Mouse (Mus musculus) kidney, postnatal 25 days (tissue): ENCODE data around the gene Dpp6.
A peak's percentile ranks its signal among the peaks of the same experiment; 100 is the strongest.

Source experiments
- DNase-seq, 2 experiments: peaks; one replicate each; pipeline ENCODE4 v3.0.0; 2021; ENCODE audit warnings: mixed read lengths in 2 of 2

The Dpp6 gene

DNA sequence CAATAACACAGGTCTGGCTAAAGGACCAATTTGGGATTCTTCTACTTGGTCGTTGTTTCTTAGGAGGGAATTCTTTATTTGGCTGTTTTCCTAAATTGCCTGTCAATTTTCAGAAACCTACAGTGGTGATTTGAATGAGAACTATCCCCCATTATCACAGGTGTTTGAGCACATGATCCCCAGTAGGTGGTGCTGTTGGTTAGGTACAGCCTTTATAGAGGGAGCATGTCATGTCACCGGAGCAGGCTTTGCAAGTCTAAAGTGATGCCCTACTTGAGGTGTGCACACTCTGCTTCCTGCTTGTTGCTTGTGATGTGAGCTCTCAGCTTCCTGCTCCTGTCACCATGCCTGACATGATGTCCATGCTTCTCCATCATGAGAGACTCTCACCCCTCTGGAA is 870.3 kb downstream of the Dpp6 start:
- DNase-seq = no peak

DNA sequence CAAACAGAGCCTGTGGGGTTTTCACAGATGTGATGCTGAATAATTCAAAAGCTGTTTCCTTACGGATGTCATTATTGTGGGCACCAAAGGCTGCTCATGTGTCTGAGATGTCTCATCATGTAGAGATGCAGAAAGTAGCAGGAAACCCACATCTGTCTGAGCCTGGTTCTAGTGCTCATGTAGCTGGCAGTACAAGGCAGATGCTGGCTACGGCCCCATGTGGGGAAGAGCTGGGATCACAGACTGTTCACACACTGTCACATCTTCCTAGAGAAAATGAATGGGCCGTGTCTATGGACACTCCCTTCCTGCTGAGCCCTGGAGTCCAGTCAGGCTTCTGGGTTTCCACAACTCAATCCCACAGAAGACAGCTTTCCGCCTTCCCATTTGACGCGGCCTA is 885.5 kb downstream of the Dpp6 start:
- DNase-seq = no peak

DNA sequence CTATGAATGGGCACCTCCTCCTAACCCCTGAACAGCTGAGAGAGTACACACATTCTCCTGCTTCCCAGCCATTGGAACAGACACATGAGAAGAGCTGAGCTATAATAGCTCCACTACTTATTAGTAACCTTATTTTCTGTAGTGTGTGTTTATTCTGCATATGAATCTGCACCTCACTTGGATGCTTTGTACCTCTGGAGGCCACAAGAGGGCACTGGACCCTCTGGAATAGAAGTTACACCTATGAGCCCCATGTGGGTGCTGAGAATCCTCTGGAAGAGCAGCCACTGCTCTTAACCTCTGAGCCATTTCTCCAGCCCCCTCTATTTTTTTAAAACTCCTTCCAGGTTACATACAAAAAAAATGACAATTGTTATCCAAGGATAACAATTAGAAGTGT is 888.0 kb downstream of the Dpp6 start:
- DNase-seq = no peak

DNA sequence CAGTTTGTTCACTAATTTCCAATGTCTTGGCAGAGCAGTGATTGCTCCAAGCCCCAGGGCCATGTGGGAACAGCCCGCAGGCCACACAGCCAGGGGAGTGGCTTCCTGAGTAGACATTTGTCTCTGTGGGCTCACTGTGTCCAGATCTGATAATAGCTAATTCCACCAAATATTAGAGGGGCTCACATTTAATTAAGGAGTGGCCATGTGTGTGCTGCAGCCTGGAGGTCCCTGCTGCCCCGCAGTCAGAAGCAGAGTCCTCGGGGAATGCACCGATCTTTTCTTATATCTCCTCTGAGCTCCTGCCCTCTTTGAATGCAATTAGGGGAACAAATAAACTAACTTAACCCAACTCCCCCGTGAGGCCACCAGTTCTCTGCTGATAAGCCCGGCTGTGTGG is 889.5 kb downstream of the Dpp6 start:
- no peak for DNase-seq

DNA sequence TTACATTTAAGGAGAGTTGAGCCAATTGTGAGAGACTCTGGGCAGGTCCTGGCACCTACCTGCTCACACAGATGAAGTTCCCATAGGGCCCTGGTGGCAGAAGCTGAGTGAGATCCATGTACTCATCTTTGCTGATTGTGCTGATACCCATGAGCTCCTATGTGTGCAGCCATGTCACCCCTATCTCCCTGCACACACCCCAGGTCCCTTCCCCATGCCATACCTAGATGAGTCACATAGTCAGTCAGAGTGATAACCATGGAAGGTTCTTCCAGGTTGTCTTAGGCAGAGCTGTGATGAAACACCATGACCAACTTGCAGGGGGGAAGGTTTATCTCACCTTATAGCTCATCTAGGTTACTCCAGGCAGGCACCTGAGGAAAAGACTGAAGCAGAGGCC is 890.3 kb downstream of the Dpp6 start:
- DNase-seq = no peak

DNA sequence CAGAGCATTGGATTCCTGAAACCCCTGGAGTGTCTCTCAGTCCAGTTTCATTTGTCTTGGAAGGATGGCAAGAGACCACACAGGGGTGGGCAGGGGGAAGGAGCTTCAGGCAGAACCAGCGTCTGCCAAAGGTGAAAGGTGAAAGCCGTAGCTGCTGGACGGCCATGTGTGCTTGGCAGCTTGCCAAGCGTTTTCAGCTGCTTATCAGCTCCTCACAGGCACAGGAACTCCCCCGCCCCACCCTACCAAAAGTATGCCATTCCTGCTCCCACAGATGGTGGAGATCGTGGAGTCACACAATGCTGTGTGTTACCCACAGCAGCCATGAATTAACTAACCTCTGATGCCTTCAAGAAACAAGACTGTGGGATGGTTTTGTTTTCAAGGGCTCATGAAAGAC is 891.2 kb downstream of the Dpp6 start:
- peak; percentile 11 to 47 for DNase-seq

DNA sequence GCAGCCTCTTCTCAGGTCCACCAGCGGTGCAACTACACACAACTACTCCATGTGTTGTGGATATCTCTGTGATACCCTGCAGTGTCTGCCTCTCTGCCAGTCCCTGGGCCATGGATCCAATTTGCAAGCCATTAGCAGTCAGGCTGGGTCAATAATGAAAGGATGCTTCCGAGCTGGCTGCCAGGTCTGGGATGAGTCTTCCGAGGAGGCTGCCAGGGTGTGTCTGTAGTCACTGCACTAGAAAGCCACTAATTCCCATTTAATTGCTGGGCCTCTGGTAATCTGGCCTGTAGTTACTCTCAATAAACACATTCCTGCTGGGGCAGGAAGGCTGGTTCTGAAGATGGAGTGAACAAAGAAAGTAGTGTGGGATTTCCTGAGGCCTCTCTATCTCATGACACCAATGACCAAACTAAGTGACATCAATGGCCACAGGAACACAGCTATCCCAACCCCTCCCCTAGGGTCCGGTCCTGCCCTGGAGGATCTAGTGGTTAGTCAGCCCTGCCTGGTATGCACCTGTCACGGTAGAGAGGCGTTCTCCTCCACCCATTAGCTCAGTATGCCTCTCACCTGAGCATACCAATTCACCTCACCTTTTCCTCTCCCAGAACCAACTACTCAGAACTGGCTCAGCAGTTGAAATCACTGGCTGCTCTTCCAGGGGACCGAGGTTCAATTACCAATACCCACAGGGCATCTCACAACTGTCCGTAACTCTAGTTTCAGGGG is 894.6 kb downstream of the Dpp6 start:
- no peak for DNase-seq

DNA sequence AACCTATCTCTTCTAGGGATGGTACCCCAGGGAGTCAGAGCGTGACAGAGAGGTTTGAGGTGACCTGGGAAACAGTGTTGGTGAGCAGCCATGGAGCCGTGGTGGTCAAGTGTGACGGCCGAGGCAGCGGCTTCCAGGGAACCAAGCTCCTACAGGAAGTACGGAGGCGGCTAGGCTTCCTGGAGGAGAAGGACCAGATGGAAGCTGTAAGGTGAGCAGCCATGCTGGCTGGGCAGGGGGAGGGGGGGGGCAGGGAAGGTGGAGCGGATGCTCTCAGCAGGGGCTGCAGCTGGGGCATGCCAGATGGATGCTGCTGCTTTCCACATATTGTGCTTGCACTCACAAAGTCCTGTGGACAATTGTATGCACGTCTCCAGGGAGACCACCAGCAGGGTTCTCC is 897.4 kb downstream of the Dpp6 start:
- no peak for DNase-seq

DNA sequence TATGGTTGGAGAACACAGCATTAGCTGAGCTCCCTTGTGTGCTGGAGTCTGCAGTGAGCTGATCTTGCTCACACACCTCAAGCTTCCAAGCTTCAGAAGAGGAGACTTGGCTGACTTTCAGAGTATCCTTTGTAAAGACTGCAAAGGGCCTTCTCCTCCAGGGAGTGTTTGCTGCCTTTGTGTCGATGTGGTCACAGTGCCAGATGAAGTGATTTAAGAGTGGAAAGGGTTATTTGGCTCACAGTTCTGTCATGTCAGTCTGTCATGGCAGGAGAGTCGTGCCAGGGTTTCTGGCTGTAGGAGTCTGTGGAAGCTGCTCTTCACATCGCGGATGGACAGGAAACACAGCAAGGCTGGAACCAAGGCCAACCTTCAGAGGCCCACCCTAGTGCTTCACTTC is 899.0 kb downstream of the Dpp6 start:
- DNase-seq = no peak

DNA sequence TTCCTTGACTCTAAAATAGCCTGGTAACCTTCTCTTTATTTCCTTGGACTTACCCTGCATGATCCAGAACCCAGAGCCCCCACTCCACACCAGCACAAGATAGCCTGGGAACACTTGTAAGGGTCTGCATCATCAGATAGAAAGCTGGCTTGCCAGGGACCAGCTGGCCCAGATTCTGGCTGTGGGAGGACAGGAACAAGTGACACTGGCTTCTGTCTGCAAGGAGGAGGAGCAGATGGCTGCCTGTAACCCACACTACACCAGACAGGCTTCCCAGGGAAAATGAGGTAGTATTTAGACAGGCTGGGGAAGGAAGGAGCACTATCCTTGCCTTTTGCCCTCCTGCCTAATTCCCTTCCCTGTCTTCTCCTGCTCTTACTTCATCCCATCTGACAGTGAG is 900.3 kb downstream of the Dpp6 start:
- DNase-seq = no peak

DNA sequence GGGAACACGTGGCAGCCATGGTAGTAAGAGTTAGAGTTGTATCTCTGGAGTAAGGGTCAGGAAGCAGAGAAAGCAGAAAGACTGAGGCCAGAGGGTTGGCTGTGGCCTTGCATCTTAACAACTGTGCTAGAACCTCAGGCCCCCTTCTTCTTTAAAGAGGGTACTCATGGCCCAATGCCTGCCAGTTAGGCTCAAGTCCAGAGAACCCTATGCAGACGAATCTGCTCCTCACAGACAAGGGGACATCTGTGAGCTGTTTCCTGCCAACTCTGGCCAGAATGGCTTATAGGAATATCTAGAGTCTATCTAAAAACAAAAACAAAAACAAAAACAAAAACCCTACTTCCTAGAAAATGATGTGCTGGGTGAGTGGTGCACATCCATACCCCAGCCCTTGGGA is 902.3 kb downstream of the Dpp6 start:
- no peak for DNase-seq

DNA sequence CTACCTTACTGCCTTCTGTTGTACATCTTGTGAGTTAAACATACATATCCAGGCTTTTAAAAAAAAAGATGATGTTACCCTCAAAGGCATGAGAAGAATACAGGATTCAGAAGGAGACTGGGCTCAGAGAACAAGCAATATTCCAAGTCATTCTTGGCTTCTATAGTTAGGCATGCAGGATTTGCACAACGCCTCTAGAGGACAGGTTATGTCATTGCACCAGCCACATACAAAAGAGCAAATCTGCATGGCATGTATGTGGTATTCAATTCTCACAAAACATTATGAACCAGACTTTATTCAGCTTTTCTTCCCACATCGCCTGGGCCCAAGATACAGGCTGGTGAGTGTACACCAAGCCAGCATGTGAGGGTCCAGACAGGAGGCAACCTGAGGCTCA is 907.5 kb downstream of the Dpp6 start:
- DNase-seq = no peak

DNA sequence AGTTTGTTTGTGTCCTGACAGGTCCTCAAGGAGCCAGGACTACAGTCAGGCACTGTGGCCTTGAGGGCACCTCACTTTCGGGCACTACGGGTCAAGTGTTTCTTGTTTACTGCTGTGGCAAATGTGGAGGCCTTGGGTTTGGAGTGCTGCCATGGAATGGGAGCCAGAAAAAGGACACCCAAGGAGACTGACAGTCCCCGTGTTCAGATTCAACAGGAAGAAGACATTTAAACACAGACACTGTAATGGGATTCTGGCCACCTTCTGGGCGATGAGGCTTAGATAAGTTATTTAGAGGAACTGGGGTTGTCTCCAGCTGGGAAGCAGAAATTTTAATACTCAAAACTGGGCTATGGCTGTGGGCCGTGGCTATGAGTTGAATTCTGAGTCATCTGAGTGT is 913.7 kb downstream of the Dpp6 start:
- DNase-seq = no peak

DNA sequence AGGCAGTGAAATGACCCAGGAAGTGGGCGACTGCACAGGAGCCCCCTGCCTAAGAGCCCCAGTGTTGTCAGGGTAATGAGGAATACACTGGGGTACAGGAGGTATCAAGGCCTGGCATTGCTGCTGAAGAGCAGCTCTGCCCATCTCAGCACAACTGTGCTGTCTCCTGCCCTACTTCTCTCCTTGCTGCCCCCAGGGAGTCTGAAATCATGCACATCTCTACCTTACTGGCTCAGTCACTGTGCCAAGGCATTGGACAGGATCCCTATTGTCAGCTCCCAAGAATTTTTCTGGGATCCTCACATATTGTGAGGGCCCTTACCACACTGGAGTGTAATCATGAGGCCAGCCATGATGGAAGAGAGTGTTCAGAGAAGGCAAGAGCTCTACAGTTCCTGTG is 914.4 kb downstream of the Dpp6 start:
- DNase-seq = no peak

DNA sequence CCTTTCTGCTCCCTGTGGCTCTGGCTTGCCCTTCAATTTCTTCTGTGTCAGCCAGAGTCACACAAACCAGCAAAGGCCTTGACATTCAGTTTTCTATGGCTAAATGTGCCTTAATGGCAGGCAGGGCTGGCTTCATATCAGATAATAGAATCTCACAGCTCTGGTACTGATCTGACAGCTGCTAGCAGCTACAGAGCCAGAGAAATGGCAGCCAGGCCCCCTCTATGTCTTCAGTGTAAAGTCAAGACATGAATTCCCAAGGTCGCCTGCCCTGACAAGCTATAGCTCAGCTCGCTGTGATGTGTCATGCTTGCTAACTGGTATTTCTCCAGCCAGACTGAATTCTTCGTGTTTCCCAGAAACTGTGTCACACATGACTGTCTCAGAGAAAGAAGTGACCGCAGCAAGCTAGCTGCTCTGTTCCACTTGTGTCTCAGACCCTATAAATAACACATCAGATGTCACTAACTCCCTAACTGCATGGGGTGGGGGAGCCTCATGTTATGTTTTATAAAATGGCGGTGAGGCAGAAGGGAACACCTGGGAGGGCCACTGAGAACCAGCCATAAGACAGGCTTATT is 915.4 kb downstream of the Dpp6 start:
- no peak for DNase-seq

DNA sequence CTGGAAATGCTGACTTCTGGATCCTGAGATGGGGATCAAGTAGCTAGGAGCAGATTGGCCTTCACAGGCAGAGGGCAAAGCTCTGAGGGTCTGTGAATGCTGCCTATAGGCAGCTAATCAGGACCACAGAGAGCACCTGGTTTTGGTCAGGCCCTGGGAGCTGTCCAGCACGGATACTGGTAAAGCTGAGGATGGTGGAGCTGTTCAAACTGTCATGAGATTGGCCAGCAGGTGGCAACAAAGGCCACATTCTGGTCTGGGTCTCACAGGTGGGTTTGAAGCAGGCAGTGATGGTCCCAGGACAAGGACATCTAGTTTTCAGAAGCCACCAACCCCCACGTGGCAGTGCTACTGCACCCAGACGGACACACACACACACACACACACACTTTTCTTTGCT is 920.2 kb downstream of the Dpp6 start:
- DNase-seq = peak; percentile 43 to 66

DNA sequence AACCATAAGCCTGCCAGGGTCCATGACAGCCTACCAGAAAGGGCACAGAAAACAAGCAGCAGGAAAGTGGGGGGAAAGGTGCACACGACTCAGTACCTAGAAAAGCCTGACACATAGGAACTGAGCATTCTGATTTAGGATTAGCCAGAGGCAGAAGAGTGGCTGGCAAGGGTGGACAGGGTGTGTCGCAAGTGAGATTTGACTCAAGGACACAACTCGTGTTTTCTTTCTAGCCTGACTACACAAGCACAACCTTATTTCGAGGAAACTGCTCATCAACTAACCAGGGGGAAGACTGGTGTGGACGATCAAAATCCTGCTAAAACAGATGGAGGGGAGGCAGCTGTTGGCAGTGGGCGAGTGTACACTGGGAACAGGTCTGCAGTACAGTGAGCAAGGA is 922.2 kb downstream of the Dpp6 start:
- no peak for DNase-seq

DNA sequence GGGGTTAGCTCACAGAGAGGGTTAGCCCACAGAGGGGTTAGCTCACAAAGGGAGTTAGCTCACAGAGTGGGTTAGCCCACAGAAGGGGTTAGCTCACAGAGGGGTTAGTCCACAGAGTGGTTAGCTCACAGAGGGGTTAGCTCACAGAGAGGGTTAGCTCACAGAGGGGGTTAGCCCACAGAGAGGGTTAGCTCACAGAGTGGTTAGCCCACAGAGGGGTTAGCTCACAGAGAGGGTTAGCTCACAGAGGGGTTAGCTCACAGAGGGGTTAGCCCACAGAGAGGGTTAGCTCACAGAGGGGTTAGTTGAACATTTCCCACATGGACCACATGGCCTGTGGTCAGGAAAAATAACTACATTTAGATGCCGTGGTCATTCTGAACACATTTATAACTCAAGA is 927.9 kb downstream of the Dpp6 start:
- no peak for DNase-seq

DNA sequence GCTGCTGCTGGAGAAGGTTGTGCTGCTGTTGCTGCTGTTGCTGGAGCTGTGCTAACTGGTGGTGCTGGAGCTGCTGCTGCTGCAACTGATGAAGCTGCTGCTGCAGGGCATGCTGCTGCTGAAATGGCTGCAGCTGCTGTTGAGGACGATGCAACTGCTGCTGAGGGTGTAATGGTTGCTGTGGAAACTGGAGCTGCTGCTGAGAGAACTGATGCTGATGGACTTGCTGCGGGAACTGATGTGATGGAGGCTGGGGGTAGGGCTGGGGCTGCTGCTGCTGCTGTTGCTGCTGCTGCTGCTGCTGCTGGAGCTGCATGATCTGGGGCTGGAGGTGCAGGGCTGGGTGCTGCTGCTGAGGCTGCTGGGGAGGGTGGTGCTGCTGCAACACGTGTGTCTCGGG is 948.8 kb downstream of the Dpp6 start:
- no peak for DNase-seq

DNA sequence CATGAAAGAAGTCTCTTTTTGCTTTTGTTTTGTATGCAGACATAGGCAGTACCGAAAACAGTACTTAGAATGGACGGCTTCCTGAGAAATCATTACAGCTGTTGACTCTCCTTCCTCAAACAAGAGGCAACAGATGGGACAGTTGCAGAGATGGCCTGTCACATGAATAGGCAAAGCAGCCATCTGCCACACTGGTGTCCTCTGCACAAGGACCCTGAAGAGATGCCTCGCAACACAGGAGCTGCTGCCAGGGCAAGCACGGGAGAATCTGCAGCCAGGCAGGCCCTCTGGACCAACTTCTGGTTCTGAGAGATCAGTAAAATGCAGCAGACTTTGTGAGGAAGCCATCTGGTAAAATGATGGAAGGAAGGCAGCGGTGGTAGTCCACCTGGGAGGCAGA is 950.9 kb downstream of the Dpp6 start:
- DNase-seq = no peak
